Mouse (Mus musculus) hindlimb bud, embryonic 11.5 days (tissue): Measurements from ENCODE around the gene D630023F18Rik.
A peak's percentile ranks its signal among the peaks of the same experiment; 100 is the strongest.

Experiments used
- DNase-seq: peaks from one replicate; pipeline ENCODE4 v3.0.0-alpha.2; 2012; ENCODE audit warnings: low read depth, low spot score; ENCODE audit errors: extremely low spot score

The D630023F18Rik gene

GRCm38 (mm10) chr1:65112031-65112806, 10.8 kb downstream of the D630023F18Rik start:
- peak; percentile 90 for DNase-seq

GRCm38 (mm10) chr1:65109756-65110435, 13.1 kb downstream of the D630023F18Rik start:
- DNase-seq: no peak

- no peak for DNase-seq
Observed at GRCm38 (mm10) chr1:65109196-65109595, 13.8 kb downstream of the D630023F18Rik start.

- no peak for DNase-seq
Observed at GRCm38 (mm10) chr1:65107654-65108279, 15.2 kb downstream of the D630023F18Rik start.

- no peak for DNase-seq
Observed at GRCm38 (mm10) chr1:65103273-65103672, 19.7 kb downstream of the D630023F18Rik start, which contains the start of gene Cryga. Gene Cryga (minus strand): TSS chr1:65103373.

GRCm38 (mm10) chr1:65096953-65097352, 26.1 kb downstream of the D630023F18Rik start:
- no peak for DNase-seq

GRCm38 (mm10) chr1:65091566-65091965, 31.4 kb downstream of the D630023F18Rik start:
- no peak for DNase-seq

GRCm38 (mm10) chr1:65090370-65090769, 32.6 kb downstream of the D630023F18Rik start:
- no peak for DNase-seq

GRCm38 (mm10) chr1:65088567-65089356, 34.3 kb downstream of the D630023F18Rik start:
- no peak for DNase-seq

- DNase-seq: no peak
Observed at GRCm38 (mm10) chr1:65082188-65082587, 40.8 kb downstream of the D630023F18Rik start, which contains the start of gene Crygb. Gene Crygb (minus strand): TSS chr1:65082288.

GRCm38 (mm10) chr1:65075607-65076006, 47.4 kb downstream of the D630023F18Rik start:
- no peak for DNase-seq

- DNase-seq: no peak
Observed at GRCm38 (mm10) chr1:65073589-65073988, 49.4 kb downstream of the D630023F18Rik start, which contains the start of gene Crygc. Gene Crygc (minus strand): TSS chr1:65073689.

GRCm38 (mm10) chr1:65067842-65068241, 55.2 kb downstream of the D630023F18Rik start:
- DNase-seq: no peak

- no peak for DNase-seq
Observed at GRCm38 (mm10) chr1:65064201-65064600, 58.8 kb downstream of the D630023F18Rik start.

- no peak for DNase-seq
Observed at GRCm38 (mm10) chr1:65063352-65063751, 59.7 kb downstream of the D630023F18Rik start, which contains the start of gene Crygd. Gene Crygd (minus strand): TSS chr1:65063452.
